22 mouse cellular contexts compared by ENCODE assay signal in genomic region chr8:115687349-115687748, GRCm38 (mm10). TPM values are rescaled to one million over a fixed set of nuclear protein-coding genes. Genes with fewer than 3 reads are reported as not detected.
DNase-seq lines count a peak whose midpoint lies in the region; ATAC-seq and TF ChIP-seq lines count a peak whose summit lies in the region.
"Had no signal": no experiment of that assay in that cellular context is flagged by ENCODE, and none has a peak within 500 bp of the region (broad histone marks: within the 10 kb centered on the region; RNA-seq: fewer than 3 reads in every experiment).

No protein-coding gene starts in this region.

- H3K27me3 ChIP-seq in midbrain, embryonic 11.5 days (ENCODE audit: control insufficient read depth, insufficient read depth, low read length): no peaks in the 10 kb centered on the region
- no peaks in the 10 kb centered on the region for H3K27me3 ChIP-seq in midbrain, postnatal 0 days (ENCODE audit: insufficient read depth, low read length)
- H3K27me3 ChIP-seq: Patski had no signal

- no peak overlapping the region for H3K27ac ChIP-seq in midbrain, embryonic 11.5 days (ENCODE audit: low read depth, low read length)
- no peak overlapping the region for H3K27ac ChIP-seq in midbrain, postnatal 0 days (ENCODE audit: low read depth, low read length)

- WGBS in midbrain, embryonic 11.5 days: 74% methylated on average over 9 of the region's 9 CpGs
- 80% methylated on average over 9 of the region's 9 CpGs for WGBS in midbrain, postnatal 0 days

- H3K36me3 ChIP-seq in midbrain, embryonic 11.5 days (ENCODE audit: control insufficient read depth, insufficient read depth, low read length): no peaks in the 10 kb centered on the region
- H3K36me3 ChIP-seq in midbrain, postnatal 0 days (ENCODE audit: insufficient read depth, low read length): no peaks in the 10 kb centered on the region
- H3K36me3 ChIP-seq: G1E had no signal

- no peaks in the 10 kb centered on the region for H3K9me3 ChIP-seq in midbrain, embryonic 11.5 days (ENCODE audit: control insufficient read depth, low read length)
- H3K9me3 ChIP-seq in midbrain, postnatal 0 days (ENCODE audit: low read length): no peaks in the 10 kb centered on the region

- no peak overlapping the region for H3K4me3 ChIP-seq in midbrain, embryonic 11.5 days (ENCODE audit: low read depth, low read length)
- no peak overlapping the region for H3K4me3 ChIP-seq in midbrain, postnatal 0 days (ENCODE audit: low read depth, low read length)

- no peak for DNase-seq in frontal cortex, adult 2 months (ENCODE audit: extremely low spot score in 1 of 2, low spot score in 1 of 2)
- peak; percentile 66 for DNase-seq in heart, adult 11 months
- DNase-seq in heart, adult 8-10 months (ENCODE audit: low spot score): no peak
- DNase-seq in midbrain, embryonic 11.5 days (ENCODE audit: low spot score, missing footprints): peak; percentile 54
- no peak for DNase-seq in midbrain, postnatal 0 days (ENCODE audit: low spot score)
- DNase-seq: adrenal gland, adult 2 months; adrenal gland, adult 8-10 months; adrenal gland, postnatal 10 days; adrenal gland, postnatal 14 days; adrenal gland, postnatal 25 days; adrenal gland, postnatal 36 days; B cell, adult 2 months; cerebellum, adult 11 months; cerebellum, adult 11-12 months; cerebellum, adult 18-20 months had no signal

- TF ChIP-seq CTCF in midbrain, postnatal 0 days (IDR thresholded peaks at IDR 0.05): no peak

- no peak overlapping the region for H3K4me2 ChIP-seq in midbrain, embryonic 11.5 days
- no peak overlapping the region for H3K4me2 ChIP-seq in midbrain, postnatal 0 days (ENCODE audit: low read depth, low read length, poor library complexity, severe bottlenecking)

- no peak overlapping the region for H3K9ac ChIP-seq in midbrain, embryonic 11.5 days (ENCODE audit: low read length)
- no peak overlapping the region for H3K9ac ChIP-seq in midbrain, postnatal 0 days (replicated peaks; ENCODE audit: low read length, poor library complexity, severe bottlenecking)

- ATAC-seq in frontal cortex, adult (ENCODE audit: low TSS enrichment): peak; percentile 60
- no peak for ATAC-seq in midbrain, embryonic 11.5 days (ENCODE audit: low FRiP score)
- no peak for ATAC-seq in midbrain, postnatal 0 days (ENCODE audit: low FRiP score)
- ATAC-seq: activated CD4-positive, CD25-positive, alpha-beta regulatory T cell, adult 4 months; CD4-positive, CD25-positive, alpha-beta regulatory T cell, adult 4 months; Patski had no signal

- H3K4me1 ChIP-seq in midbrain, embryonic 11.5 days (ENCODE audit: control insufficient read depth, insufficient read depth, low read length): no peaks in the 10 kb centered on the region
- no peaks in the 10 kb centered on the region for H3K4me1 ChIP-seq in midbrain, postnatal 0 days (ENCODE audit: insufficient read depth, low read length)

RNA-seq across cellular contexts. Expression of gene Maf, which starts 20.2 kb away (rescaled TPM):
- 8.6 and 9.2 TPM in 2 replicates for polyA plus RNA-seq in frontal cortex, adult 2 months (2012; rRNA removed)
- 1 to 10 TPM; 5.6 to 8.5 (median 7.3) TPM for total RNA-seq in heart, adult 8-10 months (2022)
- polyA plus RNA-seq in midbrain, embryonic 11.5 days (2014; fragmentation: Nextera tagmentation; extraction: Ambion mirVana): 4.2 and 4.7 TPM in 2 replicates
- total RNA-seq in midbrain, postnatal 0 days (2014; rRNA removed): 26.6 and 36.4 TPM in 2 replicates
- 7.7 and 7.9 TPM in 2 replicates for polyA plus RNA-seq in midbrain, postnatal 0 days (2015; fragmentation: Nextera tagmentation; extraction: Ambion mirVana)
- total RNA-seq: CH12.LX, MEL had no signal
- polyA plus RNA-seq: G1E had no signal

Comparison
In these comparisons a context has a peak if more than half of its experiments do, and no peak if none do; other contexts are left out.
1. DNase-seq: peak in heart, adult 11 months (single experiment) and midbrain, embryonic 11.5 days (single experiment); none in frontal cortex, adult 2 months (0 of 2), heart, adult 8-10 months (single experiment) and midbrain, postnatal 0 days (single experiment).